Mouse (Mus musculus): ENCODE results near the gene Kmt5b. TPM values are rescaled to one million over a fixed set of nuclear protein-coding genes. Genes with fewer than 3 reads are reported as not detected.

The Kmt5b gene
- polyA plus RNA-seq, 1 experiment from 2014 or later: 62.9 TPM

GRCm38 (mm10) chr19:3774159-3774558 lies 6.9 kb downstream of the Kmt5b start:
- Histone ChIP-seq H3K27ac (replicated peaks) (no peak overlapping the region), H3K9me3 (no peaks in the 10 kb centered on the region), H3K36me3 (0 out of 2 replicates have a peak, but pooled peaks cover 8% of the 10 kb centered on the region), H3K4me2 (replicated peaks) (no peak overlapping the region), H3K9ac (replicated peaks) (no peak overlapping the region), H3K27me3 (no peaks in the 10 kb centered on the region), H3K4me1 (peaks cover 18% of the 10 kb centered on the region), H3K4me3 (no peak overlapping the region)
- WGBS: 57% methylated on average over 2 of the region's 2 CpGs
- ATAC-seq (replicated peaks): no peak

GRCm38 (mm10) chr19:3778713-3779112 lies 11.5 kb downstream of the Kmt5b start:
- H3K9me3 ChIP-seq: no peaks in the 10 kb centered on the region
- H3K27me3 ChIP-seq: no peaks in the 10 kb centered on the region
- peaks cover 23% of the 10 kb centered on the region for H3K36me3 ChIP-seq
- H3K9ac ChIP-seq (replicated peaks): no peak overlapping the region
- no peaks in the 10 kb centered on the region; the same call in 1 of the 2 replicates for H3K4me1 ChIP-seq
- 94% methylated on average over 8 of the region's 8 CpGs for WGBS
- no peak overlapping the region for H3K4me3 ChIP-seq
- ATAC-seq (replicated peaks): no peak
- no peak overlapping the region for H3K27ac ChIP-seq (replicated peaks)
- H3K4me2 ChIP-seq (replicated peaks): no peak overlapping the region

- whole genome bisulfite sequencing: 92% methylated on average over 1 of the region's 1 CpGs
- ATAC-seq (replicated peaks): no peak
- H3K36me3 ChIP-seq: peaks cover 62% of the 10 kb centered on the region
- H3K4me3 ChIP-seq: no peak overlapping the region
- H3K4me1 ChIP-seq: no peaks in the 10 kb centered on the region
- H3K9me3 ChIP-seq: no peaks in the 10 kb centered on the region
- H3K9ac ChIP-seq (replicated peaks): no peak overlapping the region
- H3K27me3 ChIP-seq: no peaks in the 10 kb centered on the region
- no peak overlapping the region for H3K27ac ChIP-seq (replicated peaks)
- H3K4me2 ChIP-seq (replicated peaks): no peak overlapping the region
Observed at GRCm38 (mm10) chr19:3790077-3790476, 22.9 kb downstream of the Kmt5b start.

DNA sequence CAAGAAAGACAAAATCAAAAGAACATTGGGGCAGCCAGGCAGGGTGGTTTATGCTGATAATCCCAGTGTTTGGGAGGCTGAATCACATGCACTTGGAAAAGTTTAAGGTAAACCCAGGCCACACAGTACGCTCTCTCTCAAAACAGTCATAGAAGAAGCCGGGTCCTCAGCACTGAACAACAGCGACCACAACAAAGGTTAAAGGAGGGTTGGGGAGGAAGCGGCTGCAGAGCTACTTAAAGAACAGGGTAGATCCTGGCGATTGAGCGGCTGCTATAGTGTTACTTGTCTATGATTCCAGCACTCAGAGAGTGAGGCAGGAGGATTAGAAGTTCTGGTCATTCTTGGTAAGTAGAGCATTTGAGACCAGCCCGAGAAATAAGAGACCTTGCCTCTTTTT lies 38.3 kb downstream of the Kmt5b start:
- WGBS: 89% methylated on average over 7 of the region's 7 CpGs
- no peak for ATAC-seq (replicated peaks)
- no peaks in the 10 kb centered on the region for H3K9me3 ChIP-seq
- H3K27me3 ChIP-seq: no peaks in the 10 kb centered on the region
- peaks cover 86% of the 10 kb centered on the region for H3K36me3 ChIP-seq
- H3K4me1 ChIP-seq: no peaks in the 10 kb centered on the region
- H3K27ac ChIP-seq (replicated peaks): no peak overlapping the region
- H3K4me3 ChIP-seq: no peak overlapping the region
- no peak overlapping the region for H3K4me2 ChIP-seq (replicated peaks)
- H3K9ac ChIP-seq (replicated peaks): no peak overlapping the region

GRCm38 (mm10) chr19:3810536-3811233 lies 43.5 kb downstream of the Kmt5b start:
- Histone ChIP-seq H3K4me1 (no peaks in the 10 kb centered on the region), H3K4me3 (no peak overlapping the region), H3K27ac (replicated peaks) (no peak overlapping the region), H3K9me3 (no peaks in the 10 kb centered on the region), H3K27me3 (no peaks in the 10 kb centered on the region), H3K9ac (replicated peaks) (no peak overlapping the region), H3K36me3 (peaks cover 83% of the 10 kb centered on the region), H3K4me2 (replicated peaks) (no peak overlapping the region)
- WGBS: 94% methylated on average over 10 of the region's 10 CpGs
- no peak for ATAC-seq (replicated peaks)

- Histone ChIP-seq H3K36me3 (peaks cover 66% of the 10 kb centered on the region), H3K4me1 (no peaks in the 10 kb centered on the region), H3K27me3 (no peaks in the 10 kb centered on the region), H3K27ac (replicated peaks) (no peak overlapping the region), H3K9me3 (no peaks in the 10 kb centered on the region), H3K9ac (replicated peaks) (no peak overlapping the region), H3K4me2 (replicated peaks) (no peak overlapping the region), H3K4me3 (no peak overlapping the region)
- 88% methylated on average over 10 of the region's 10 CpGs for WGBS
- ATAC-seq (replicated peaks): no peak
Observed at GRCm38 (mm10) chr19:3814461-3814860, 47.2 kb downstream of the Kmt5b start.

GRCm38 (mm10) chr19:3815824-3816223 lies 48.6 kb downstream of the Kmt5b start:
- Histone ChIP-seq H3K27me3 (no peaks in the 10 kb centered on the region), H3K9ac (replicated peaks) (no peak overlapping the region), H3K27ac (replicated peaks) (no peak overlapping the region), H3K4me1 (no peaks in the 10 kb centered on the region), H3K9me3 (no peaks in the 10 kb centered on the region), H3K4me3 (no peak overlapping the region), H3K4me2 (replicated peaks) (no peak overlapping the region), H3K36me3 (peaks cover 52% of the 10 kb centered on the region)
- 85% methylated on average over 12 of the region's 12 CpGs for WGBS
- ATAC-seq (replicated peaks): no peak

DNA sequence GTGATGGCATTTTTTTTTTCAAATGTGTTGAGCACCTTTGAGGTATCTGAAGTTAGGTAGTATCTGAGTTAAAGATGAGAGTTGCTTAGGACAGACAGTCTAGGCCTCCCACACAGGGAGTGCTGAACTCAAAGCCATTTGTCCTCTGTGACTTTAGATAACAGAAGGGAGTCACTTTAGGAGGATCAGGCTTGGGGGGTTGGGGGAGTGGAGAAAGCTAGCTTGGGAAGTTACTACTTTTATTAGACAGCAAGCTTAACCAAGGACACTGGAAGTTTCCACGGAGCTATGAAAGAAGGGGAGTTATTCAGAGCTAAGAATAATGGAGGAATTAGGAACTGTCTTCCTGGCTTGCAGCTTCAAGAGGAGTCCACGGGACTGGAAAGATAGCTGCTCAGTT lies 51.9 kb downstream of the Kmt5b start:
- H3K27ac ChIP-seq (replicated peaks): no peak overlapping the region
- H3K4me3 ChIP-seq: no peak overlapping the region
- WGBS: 72% methylated on average over 2 of the region's 2 CpGs
- H3K36me3 ChIP-seq: peaks cover 29% of the 10 kb centered on the region
- H3K9ac ChIP-seq (replicated peaks): no peak overlapping the region
- no peak overlapping the region for H3K4me2 ChIP-seq (replicated peaks)
- no peaks in the 10 kb centered on the region for H3K27me3 ChIP-seq
- no peak for ATAC-seq (replicated peaks)
- no peaks in the 10 kb centered on the region for H3K4me1 ChIP-seq
- H3K9me3 ChIP-seq: no peaks in the 10 kb centered on the region

DNA sequence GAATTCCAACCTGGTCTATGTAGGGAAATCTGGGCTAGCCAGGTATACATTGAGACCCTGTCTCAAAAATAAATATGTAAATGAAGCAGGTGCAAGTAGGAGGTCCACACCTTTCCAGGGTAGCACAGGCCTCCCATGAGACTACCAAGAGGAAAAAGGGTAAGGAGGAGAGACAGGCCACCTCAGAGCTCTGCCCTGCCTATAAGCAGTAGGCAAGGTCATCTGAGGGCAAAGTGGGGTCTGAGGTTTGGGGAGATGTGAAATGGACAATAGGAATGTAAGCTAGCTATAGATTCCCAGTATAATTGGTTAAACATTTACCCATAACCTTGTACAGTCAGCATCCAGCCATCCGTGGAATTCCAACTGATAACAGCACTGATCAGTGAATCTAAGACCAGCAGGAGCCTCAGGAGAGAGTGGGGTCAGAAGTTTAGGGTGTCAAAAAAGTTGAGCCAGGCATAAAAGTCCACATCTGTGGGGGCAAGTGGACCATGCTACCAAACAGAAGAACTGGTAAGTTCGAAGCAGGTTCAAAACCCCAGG lies 52.8 kb downstream of the Kmt5b start:
- 90% methylated on average over 2 of the region's 2 CpGs for WGBS
- no peak overlapping the region for H3K9ac ChIP-seq (replicated peaks)

GRCm38 (mm10) chr19:3825044-3825443 lies 57.8 kb downstream of the Kmt5b start:
- Histone ChIP-seq H3K4me1 (no peaks in the 10 kb centered on the region), H3K27ac (replicated peaks) (no peak overlapping the region), H3K4me2 (replicated peaks) (no peak overlapping the region), H3K9me3 (no peaks in the 10 kb centered on the region), H3K4me3 (no peak overlapping the region), H3K9ac (replicated peaks) (no peak overlapping the region), H3K27me3 (no peaks in the 10 kb centered on the region), H3K36me3 (no peaks in the 10 kb centered on the region)
- no peak for ATAC-seq (replicated peaks)

More for the DNA sequence above, 52.8 kb downstream of the Kmt5b start:
- Histone ChIP-seq H3K4me3 (no peak overlapping the region), H3K4me2 (replicated peaks) (no peak overlapping the region), H3K36me3 (peaks cover 21% of the 10 kb centered on the region), H3K9me3 (no peaks in the 10 kb centered on the region), H3K27me3 (no peaks in the 10 kb centered on the region), H3K4me1 (no peaks in the 10 kb centered on the region), H3K27ac (replicated peaks) (no peak overlapping the region)
- ATAC-seq (replicated peaks): no peak

- 88% methylated on average over 3 of the region's 3 CpGs for WGBS
- no peak overlapping the region for H3K27ac ChIP-seq (replicated peaks)
- no peaks in the 10 kb centered on the region for H3K4me1 ChIP-seq
- H3K9me3 ChIP-seq: no peaks in the 10 kb centered on the region
- H3K4me2 ChIP-seq (replicated peaks): no peak overlapping the region
- H3K4me3 ChIP-seq: no peak overlapping the region
- H3K9ac ChIP-seq (replicated peaks): no peak overlapping the region
- no peaks in the 10 kb centered on the region for H3K27me3 ChIP-seq
- ATAC-seq (replicated peaks): no peak
- no peaks in the 10 kb centered on the region for H3K36me3 ChIP-seq
Observed at GRCm38 (mm10) chr19:3829863-3830262, 62.6 kb downstream of the Kmt5b start.

- no peak for ATAC-seq (replicated peaks)
- 71% methylated on average over 8 of the region's 8 CpGs for WGBS
- H3K9ac ChIP-seq (replicated peaks): no peak overlapping the region
Observed at GRCm38 (mm10) chr19:3831716-3832115, 64.5 kb downstream of the Kmt5b start.

DNA sequence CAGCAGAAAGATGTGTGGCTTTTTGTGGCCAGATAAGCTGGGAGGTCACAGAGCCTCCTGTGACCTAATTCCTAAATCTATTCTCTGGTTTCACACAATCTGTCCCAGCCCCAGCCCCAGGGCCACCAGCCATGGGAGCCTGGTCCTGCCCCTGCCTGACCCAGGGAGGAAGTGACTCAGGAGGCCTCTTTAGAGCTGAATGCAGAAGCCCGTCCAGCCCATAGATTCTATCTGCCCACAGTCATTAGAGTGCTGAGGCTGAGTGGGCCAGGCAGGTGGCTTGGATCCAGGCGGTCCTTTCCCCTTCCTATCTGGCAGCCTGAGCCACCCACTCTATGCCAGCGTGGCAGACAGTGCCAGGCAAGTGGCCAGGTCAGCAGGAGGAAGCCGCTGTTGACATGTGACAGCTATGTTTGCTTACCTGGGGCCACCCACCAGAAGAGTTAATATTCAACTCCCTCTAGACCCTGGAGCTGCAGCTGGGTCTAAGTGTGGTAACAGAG lies 65.7 kb downstream of the Kmt5b start:
- WGBS: 67% methylated on average over 4 of the region's 4 CpGs
- H3K9me3 ChIP-seq: no peaks in the 10 kb centered on the region
- no peaks in the 10 kb centered on the region for H3K27me3 ChIP-seq
- H3K4me1 ChIP-seq: no peaks in the 10 kb centered on the region
- H3K4me2 ChIP-seq (replicated peaks): no peak overlapping the region
- H3K27ac ChIP-seq (replicated peaks): no peak overlapping the region
- ATAC-seq (replicated peaks): no peak
- no peaks in the 10 kb centered on the region for H3K36me3 ChIP-seq
- H3K4me3 ChIP-seq: no peak overlapping the region
- no peak overlapping the region for H3K9ac ChIP-seq (replicated peaks)

More at GRCm38 (mm10) chr19:3831716-3832115, 64.5 kb downstream of the Kmt5b start:
- no peak overlapping the region for H3K4me3 ChIP-seq
- H3K4me2 ChIP-seq (replicated peaks): no peak overlapping the region
- no peaks in the 10 kb centered on the region for H3K4me1 ChIP-seq
- no peaks in the 10 kb centered on the region for H3K36me3 ChIP-seq
- no peaks in the 10 kb centered on the region for H3K27me3 ChIP-seq
- H3K27ac ChIP-seq (replicated peaks): no peak overlapping the region
- H3K9me3 ChIP-seq: no peaks in the 10 kb centered on the region
